Mouse (Mus musculus): ENCODE measurements around the gene Gm1043.

- TF ChIP-seq ZNF384 (IDR thresholded peaks at IDR 0.05; ENCODE audit: low read depth, low read length) (no peak), CHD2 (IDR thresholded peaks at IDR 0.05; ENCODE audit: low read depth, low read length) (no peak), MAFK (IDR thresholded peaks at IDR 0.05; ENCODE audit: insufficient read depth, low read depth, low read length) (no peak), HCFC1 (IDR thresholded peaks at IDR 0.05; ENCODE audit: borderline replicate concordance, insufficient read depth, low read length) (no peak)
Observed at GRCm38 (mm10) chr5:37042934-37043333, 42.2 kb upstream of the Gm1043 start.
